Mouse (Mus musculus): ENCODE data around the gene Tbx20. TPM values are rescaled to one million over a fixed set of nuclear protein-coding genes. Genes with fewer than 3 reads are reported as not detected.

The Tbx20 gene
- polyA plus RNA-seq, 1 experiment from 2014 or later: 80.6 TPM

DNA sequence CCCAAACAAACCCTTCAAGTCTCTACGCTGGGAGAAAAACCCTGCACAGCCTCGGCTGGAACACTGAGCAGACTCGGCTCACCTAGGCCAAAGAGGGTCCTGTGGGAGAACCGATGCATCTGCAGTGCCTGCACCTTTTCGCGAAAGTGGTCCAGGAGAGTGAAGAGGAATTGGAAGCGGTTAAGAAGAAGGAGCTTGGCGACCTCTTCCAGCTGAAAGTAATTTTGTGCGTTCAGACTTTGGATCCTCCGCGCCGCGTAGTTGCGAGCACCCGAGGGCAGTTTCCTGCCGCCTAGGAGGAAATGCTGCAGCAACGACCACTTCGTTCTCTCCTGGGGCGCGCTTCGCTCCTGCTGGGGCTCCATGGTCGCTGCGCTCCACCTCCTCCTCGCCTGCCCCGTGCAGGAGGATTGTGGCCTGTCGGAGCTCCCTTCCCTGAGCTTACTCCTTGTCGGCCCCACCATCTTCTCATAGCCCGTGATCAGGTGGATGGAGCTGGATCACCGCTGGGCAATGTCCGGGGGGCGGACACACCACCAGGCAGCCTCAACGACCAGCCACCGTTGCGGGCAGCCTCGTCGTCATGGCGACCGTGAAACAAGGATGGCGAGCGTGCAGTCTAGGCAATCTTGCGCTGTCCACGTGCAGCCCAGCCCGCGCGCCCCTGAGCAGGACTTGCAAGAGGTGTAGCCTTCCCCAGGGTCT, 78.3 kb downstream of the Tbx20 start, which contains the start of gene Dpy19l2:
Gene Dpy19l2, minus strand, starts transcription at position 594 of the 705 bp plus-strand sequence.
- Histone ChIP-seq H3K27me3 (ENCODE audit: control insufficient read depth, insufficient read depth, low read length) (no peaks in the 10 kb centered on the region), H3K36me3 (ENCODE audit: control insufficient read depth, insufficient read depth, low read length) (no peaks in the 10 kb centered on the region), H3K9ac (ENCODE audit: low read length) (peak within 1 kb of the TSS; percentile 67), H3K27ac (replicated peaks in 1 of 2; ENCODE audit: control insufficient read depth in 1 of 2, insufficient read depth in 1 of 2, low read depth in 2 of 2, low read length in 2 of 2) (no peak within 1 kb of the TSS), H3K4me1 (ENCODE audit: control insufficient read depth in 2 of 2, insufficient read depth in 2 of 2, low read length in 2 of 2) (peaks cover 3 to 6% of the 10 kb centered on the region in 2 experiments; a peak in 2 of 4 replicates), H3K4me3 (ENCODE audit: control insufficient read depth in 1 of 2, insufficient read depth in 1 of 2, low read depth in 1 of 2, low read length in 2 of 2) (peak within 1 kb of the TSS; percentile 40 to 51), H3K9me3 (ENCODE audit: control insufficient read depth, low read length) (peaks cover 4% of the 10 kb centered on the region; the same call in 1 of the 2 replicates), H3K4me2 (ENCODE audit: low read length) (peak within 1 kb of the TSS; percentile 98)
- peak; percentile 54; the same call in 1 of the 2 replicates for ATAC-seq (ENCODE audit: insufficient number of reproducible peaks, insufficient read depth, low FRiP score, low read depth)
- WGBS: under 1% methylated on average over 45 of the region's 45 CpGs

Other genes with a start within 250 kb of the Tbx20 start
- gene Cypt4, start 149.1 kb downstream of the Tbx20 start, polyA plus RNA-seq (2014; fragmentation: Nextera tagmentation; extraction: Ambion mirVana): not detected in 2 replicates
- 0.16 and 0.30 TPM in 2 replicates for gene Dpy19l2, start 78.0 kb downstream of the Tbx20 start, polyA plus RNA-seq (2014; fragmentation: Nextera tagmentation; extraction: Ambion mirVana)

All from heart, embryonic 14.5 days (tissue).